Mouse (Mus musculus): ENCODE results near the gene Inava.

Inava gene

GRCm38 (mm10) chr1:136231596-136231995 is 2.5 kb downstream of the Inava start:
- DNase-seq (ENCODE audit: low spot score) = no peak

- DNase-seq (ENCODE audit: low spot score) = peak; percentile 60
These were observed 3.9 kb downstream of the Inava start for GRCm38 (mm10) chr1:136230201-136230600.

DNA sequence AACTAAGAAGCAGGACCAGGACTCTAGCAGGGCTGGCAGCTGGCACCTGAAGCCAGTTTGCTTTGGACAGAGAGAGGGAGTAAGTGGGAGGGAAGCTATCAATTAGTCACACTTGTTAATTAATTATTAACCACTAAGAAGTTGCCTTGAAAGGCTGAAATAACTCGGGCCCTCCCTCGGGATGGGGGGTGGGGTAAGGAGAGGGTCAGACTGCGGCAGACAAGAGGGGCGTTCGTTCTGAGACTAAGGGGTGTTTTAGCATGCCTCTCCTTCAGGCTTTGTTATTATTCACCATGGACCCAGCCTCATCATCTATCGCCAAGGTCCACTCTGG is 5.1 kb downstream of the Inava start:
- DNase-seq (ENCODE audit: low spot score) = no peak

- DNase-seq (ENCODE audit: low spot score) = no peak
These were observed 5.6 kb downstream of the Inava start for GRCm38 (mm10) chr1:136228328-136229039.

DNA sequence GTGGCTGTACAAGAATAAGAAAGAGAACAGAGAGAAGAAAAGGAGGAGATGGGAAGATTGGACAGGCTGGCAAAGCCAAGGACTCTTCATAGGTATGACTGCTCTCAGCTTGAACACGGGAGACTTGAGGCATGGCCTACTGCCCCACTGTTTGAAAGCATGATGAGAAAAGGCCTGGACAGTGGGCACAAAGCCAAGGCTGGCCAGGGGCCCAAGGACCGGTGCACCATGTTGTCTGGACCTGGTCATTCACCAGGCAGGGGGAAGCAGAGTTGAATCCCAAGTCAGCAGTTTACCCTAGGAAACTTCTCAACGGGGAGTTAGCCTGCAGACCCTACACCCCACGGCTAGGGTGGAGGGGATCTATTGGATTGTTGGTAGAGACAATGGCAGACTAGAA is 6.2 kb downstream of the Inava start:
- DNase-seq (ENCODE audit: low spot score) = no peak

- no peak for DNase-seq (ENCODE audit: low spot score)
These were observed 7.4 kb downstream of the Inava start for GRCm38 (mm10) chr1:136226626-136227025.

DNA sequence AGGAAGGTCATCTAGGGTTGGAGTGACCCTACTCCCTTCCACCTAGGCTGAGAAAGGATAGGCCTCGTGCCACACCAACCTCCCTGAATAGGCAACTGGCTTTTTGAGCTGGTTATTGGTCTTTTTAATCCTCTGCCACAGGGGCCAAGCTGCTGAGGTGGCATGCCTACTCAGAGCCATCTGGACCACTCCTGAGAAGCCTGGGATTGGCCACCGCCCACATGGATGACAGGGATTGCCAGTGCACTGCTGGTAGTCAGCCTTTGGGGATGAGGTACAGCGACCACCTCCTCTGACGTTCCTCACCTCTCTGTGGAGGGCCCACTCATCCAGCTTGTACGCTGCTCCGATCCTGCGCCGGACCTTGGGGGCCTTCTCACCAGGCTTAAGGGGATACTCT is 8.2 kb downstream of the Inava start:
- DNase-seq (ENCODE audit: low spot score) = no peak

- no peak for DNase-seq (ENCODE audit: low spot score)
These were observed 10.2 kb downstream of the Inava start for GRCm38 (mm10) chr1:136223758-136224342.

DNA sequence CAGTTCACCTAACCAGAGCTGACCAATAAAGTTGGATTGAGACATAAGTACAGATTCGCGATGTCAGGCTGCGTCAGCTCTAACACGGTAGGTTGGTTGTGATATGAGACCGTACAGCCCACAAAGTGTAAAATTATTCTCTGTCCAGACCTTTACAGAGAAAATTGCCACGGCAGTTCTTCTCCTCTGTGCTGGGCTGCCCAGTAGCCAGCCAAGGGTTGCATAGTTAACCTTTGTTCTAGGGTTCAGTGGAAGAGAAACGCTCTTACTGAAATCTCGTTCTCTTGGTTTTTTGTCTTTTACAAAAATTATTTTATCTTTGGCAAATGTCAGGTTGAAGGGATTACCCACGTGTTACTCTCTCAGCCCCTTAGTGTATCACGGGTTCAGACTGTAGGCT is 11.7 kb downstream of the Inava start:
- DNase-seq (ENCODE audit: low spot score) = no peak

DNA sequence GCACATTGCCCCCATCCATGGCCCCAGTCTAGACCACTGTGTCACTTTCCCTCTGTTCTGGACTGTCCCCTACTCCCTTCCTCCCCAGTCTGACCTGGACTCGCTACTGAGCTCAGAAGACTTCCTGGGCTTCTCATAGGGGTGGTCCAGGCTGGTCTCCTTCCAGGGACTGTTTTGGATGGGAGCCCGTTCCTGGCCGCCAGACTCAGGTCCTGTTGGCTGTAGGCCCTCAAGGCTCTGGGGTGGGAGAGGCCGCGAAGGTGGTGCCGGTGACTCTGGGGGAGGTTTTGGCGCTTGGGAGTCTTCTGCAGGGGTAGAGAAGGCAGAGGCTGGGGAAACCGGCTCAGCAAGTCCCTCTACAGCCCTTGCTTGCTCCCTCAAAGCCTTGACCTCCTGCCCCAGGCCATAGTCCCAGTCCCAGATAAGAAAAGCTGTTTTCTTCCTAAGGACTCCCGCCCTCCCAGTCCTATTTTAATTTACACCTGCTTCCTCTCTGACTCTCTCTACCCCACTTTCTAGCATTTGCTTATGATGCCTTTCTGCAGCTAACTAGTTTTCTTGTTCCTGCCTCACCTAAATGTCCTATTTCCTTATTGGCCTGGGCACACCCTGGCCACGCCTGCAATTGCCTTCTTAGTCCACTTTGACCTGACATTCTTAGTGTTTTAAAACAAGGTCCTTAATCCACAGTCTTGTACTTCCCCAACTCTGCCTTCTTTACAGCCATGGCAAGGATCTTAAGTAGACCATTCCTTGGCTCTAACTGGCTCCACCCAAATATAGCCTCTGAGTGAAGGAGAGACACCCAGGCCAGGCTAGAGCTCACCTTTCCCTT is 13.8 kb downstream of the Inava start:
- DNase-seq (ENCODE audit: low spot score) = peak; percentile 45

- no peak for DNase-seq (ENCODE audit: low spot score)
These were observed 19.8 kb downstream of the Inava start for GRCm38 (mm10) chr1:136214304-136214703.

DNA sequence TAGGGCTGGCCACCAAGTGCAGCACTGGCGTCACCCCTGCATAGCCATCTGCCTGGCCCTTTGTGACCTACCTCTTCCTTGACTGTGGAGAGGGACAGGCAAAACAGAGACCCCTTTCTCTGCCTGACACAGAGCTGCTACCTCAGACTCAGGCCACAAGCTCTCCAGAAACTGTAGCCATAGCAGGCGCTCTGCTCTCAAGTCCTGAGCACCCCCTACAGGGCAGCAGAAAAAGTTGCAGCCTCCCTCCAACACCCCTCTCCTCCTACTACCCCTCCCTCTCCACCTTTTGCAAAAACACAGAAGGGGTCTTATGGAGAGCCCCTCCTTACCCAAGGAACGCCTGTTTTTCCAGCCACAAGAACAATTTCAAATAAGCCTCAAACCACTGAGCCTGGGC is 21.3 kb downstream of the Inava start, which contains the start of gene Mroh3:
TSS of gene Mroh3 (minus strand) at position 26 of the 400 bp plus-strand sequence.
- peak; percentile 46 for DNase-seq (ENCODE audit: low spot score)

DNA sequence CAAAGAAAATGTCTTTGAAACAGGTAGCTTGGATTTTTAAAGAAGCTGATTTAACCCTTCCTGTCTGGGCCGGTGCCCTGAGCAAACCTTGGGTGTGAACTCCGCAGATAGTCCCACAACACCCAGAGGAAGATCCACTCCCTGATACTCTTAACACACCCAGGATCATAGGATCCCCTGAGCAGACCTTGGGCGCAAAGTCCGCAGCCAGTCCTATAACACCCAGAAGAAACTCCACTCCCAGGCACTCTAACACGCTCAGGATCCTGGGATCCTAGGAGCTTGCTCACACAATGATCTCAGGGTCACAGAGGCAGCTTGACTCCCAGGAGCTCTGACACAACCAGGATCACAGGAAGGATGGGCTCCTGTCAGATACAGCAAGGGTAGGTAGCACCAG is 44.0 kb downstream of the Inava start:
- no peak for DNase-seq (ENCODE audit: low spot score)

DNA sequence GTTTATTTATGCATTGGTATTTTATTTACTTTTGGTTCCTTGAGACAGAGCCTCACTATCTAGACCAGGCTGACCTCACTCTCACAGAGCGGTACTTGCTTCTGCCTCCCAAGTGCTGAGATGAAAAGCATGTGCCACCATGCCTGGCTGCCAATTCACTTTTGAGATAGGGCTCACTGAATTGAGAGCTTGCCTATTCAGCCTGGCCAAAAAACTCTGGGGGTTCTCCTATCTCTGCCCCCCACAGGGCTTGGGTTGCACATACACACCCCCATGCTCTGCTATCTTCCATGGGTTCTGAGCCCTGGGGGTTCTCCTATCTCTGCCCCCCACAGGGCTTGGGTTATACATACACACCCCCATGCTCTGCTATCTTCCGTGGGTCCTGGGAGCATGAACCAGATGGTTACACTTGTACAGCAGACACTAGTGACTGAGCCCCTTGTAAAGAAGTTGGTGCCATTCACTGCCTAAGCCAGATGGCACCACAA is 54.5 kb downstream of the Inava start:
- peak; percentile 14 for DNase-seq (ENCODE audit: low spot score)

DNA sequence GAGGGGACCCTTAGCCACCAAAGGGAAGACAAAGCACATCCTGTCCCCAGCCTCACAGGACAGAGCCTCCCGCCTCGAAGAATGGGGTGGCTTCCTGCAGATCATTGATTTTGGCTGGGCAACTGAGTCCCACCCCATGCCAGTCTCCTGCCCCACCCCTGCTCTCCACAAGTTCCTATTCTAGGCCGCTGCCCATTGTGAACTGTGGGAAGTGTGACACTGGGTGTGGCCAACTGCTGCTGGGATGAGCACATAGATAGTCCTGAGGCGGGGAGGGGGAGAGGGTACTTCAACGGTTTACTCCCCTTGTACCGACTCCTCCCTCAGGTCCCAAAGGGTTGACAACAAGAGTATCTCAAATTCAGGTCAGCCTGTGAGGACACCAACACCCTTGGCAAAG is 55.3 kb downstream of the Inava start:
- peak; percentile 84 for DNase-seq (ENCODE audit: low spot score)

DNA sequence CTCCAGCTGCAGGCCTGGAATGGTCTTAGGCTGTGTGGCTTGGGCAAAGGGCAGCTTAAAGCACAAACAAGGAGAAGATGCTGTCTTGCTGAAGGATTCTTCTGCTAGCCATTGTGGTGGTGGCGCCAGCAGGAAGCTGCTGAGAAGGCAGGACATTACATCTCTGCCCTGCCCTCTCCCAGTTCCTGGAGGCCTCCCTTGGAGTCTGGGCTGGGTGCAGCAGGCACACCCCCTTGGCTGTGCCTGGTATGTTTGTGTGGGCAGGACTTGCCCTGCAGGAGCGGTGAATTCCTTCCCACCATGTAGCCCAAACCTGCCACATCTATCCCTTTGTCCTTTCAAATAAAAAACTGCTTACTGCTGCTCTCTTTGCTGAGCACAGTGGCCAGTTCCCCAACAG is 57.0 kb downstream of the Inava start:
- DNase-seq (ENCODE audit: low spot score) = peak; percentile 64

- DNase-seq (ENCODE audit: low spot score) = peak; percentile 53
These were observed 58.9 kb downstream of the Inava start for GRCm38 (mm10) chr1:136175183-136175582.

GRCm38 (mm10) chr1:136174101-136174606 is 59.9 kb downstream of the Inava start:
- peak; percentile 37 for DNase-seq (ENCODE audit: low spot score)

- no peak for DNase-seq (ENCODE audit: low spot score)
These were observed 61.4 kb downstream of the Inava start for GRCm38 (mm10) chr1:136172696-136173095.

GRCm38 (mm10) chr1:136170109-136170508 is 64.0 kb downstream of the Inava start:
- peak; percentile 76 for DNase-seq (ENCODE audit: low spot score)

- no peak for DNase-seq (ENCODE audit: low spot score)
These were observed 66.4 kb downstream of the Inava start for GRCm38 (mm10) chr1:136167657-136168056.

GRCm38 (mm10) chr1:136165436-136165835 is 68.6 kb downstream of the Inava start:
- no peak for DNase-seq (ENCODE audit: low spot score)
